Mouse (Mus musculus): ENCODE measurements around the gene Olfr1253.

Olfr1253 gene

GRCm38 (mm10) chr2:89756990-89757389, at the start of gene Olfr1253:
Gene Olfr1253, minus strand, starts transcription at chr2:89757090.
- DNase-seq (ENCODE audit: low read depth, low spot score): no peak

GRCm38 (mm10) chr2:89799583-89799982, 42.7 kb upstream of the Olfr1253 start:
- no peak for DNase-seq (ENCODE audit: low read depth, low spot score)

GRCm38 (mm10) chr2:89793519-89793918, 36.6 kb upstream of the Olfr1253 start, which contains the start of gene Olfr1254:
Gene Olfr1254, minus strand, starts transcription at chr2:89793619.
- no peak for DNase-seq (ENCODE audit: low read depth, low spot score)

DNA sequence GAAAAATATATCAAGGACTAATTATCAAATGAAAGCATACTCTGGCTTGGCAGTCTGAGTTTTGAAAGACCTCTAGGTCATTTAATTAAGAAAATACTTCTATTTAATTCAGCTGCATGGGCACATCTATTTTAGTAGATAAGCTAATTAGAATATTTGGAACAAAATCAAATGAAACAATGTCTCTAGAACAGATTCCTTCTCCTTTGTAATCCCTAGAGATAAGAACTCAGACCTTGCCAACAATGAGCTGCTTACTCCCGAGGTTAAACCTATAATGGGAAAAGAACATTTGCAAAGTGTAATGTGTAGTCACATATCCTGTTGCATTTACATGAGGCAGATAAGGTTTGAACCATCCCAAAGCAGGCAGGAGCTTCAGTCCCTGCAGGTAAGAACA, 32.0 kb downstream of the Olfr1253 start, which contains the start of gene Olfr1252:
Olfr1252 (minus strand) TSS at position 101 of the 400 bp plus-strand sequence.
- no peak for DNase-seq (ENCODE audit: low read depth, low spot score)

Measured in forelimb bud, embryonic 11.5 days (tissue).